Mouse (Mus musculus) thymus, adult 2 months (tissue): ENCODE results near the gene Shank1.

Source experiments
- CTCF ChIP-seq: fragments of 200-500 bp; IDR thresholded peaks from 2 replicates; pipeline ENCODE4 v1.5.1; 2012; ENCODE audit warnings: mild to moderate bottlenecking, control low read depth, low read length, moderate library complexity, borderline replicate concordance; ENCODE audit not compliant: control insufficient read depth, poor library complexity, insufficient read depth; ENCODE audit errors: extremely low read depth
- POLR2A ChIP-seq: fragments of 200-500 bp; IDR thresholded peaks from 2 replicates; pipeline ENCODE4 v1.6.1; 2012; ENCODE audit warnings: mild to moderate bottlenecking, low read length, control low read depth, moderate library complexity; ENCODE audit not compliant: control insufficient read depth, poor library complexity, insufficient read depth; ENCODE audit errors: extremely low read depth

DNA sequence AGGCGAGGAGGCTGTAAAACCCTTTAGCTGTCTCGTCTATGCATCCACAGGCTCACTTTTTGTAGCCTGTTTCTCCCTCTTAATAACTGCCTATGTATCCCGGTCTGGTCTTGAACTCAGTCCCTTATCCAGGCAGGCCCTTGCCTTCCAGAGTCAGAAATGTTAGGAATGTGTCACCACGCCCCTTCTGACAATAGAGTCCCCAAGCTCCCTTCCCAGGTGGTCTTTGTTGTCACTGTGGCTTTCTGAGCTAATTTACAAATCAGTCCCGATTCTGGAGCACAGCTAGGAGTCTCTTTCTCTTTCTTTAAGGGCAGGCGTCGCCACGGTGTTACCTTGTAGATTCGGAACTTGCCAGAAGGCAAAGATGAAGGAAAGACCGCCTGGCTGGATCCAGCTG, 65.2 kb downstream of the Shank1 start:
- no peak for TF ChIP-seq CTCF
- no peak for TF ChIP-seq POLR2A
